In the genomic region with DNA sequence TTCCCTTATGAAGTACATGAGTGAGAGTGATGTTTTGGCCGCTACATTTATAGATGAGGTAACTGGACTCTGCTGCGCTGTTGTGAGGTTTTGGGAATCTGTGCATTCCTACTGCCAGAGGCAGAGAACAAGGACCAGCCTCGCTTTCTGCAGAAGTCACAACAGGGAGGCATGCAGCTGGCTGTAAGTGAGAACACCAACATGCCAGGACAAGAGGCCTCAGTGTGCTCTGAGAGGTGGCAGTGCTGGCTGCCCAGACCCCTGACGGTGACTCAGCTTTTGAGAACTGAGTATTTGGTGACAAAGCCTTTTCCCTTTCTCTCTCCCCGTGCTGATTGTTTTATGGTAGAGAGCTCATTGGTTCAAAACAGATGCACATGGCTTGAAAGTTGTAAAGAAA, we compare ENCODE assay signal across 8 mouse cellular contexts. TPM values are rescaled to one million over a fixed set of nuclear protein-coding genes. Genes with fewer than 3 reads are reported as not detected.
A peak's percentile ranks its signal among the peaks of the same experiment; 100 is the strongest.
DNase-seq lines count a peak whose midpoint lies in the region; ATAC-seq and TF ChIP-seq lines count a peak whose summit lies in the region.

No protein-coding gene starts in this region.

- peak overlapping the region; percentile 64; the same call in 1 of the 2 replicates for H3K4me2 ChIP-seq in kidney, postnatal 0 days (ENCODE audit: low read length)
- H3K4me2 ChIP-seq in forebrain, postnatal 0 days (ENCODE audit: low read depth) = peak overlapping the region; percentile 62
- peak overlapping the region; percentile 53; the same call in 1 of the 2 replicates for H3K4me2 ChIP-seq in midbrain, embryonic 13.5 days (replicated peaks)

- ATAC-seq in kidney, postnatal 0 days (replicated peaks; ENCODE audit: low FRiP score, low read depth) = no peak
- no peak for ATAC-seq in forebrain, postnatal 0 days
- no peak for ATAC-seq in midbrain, embryonic 13.5 days

- WGBS in kidney, postnatal 0 days = 40% methylated on average over 5 of the region's 5 CpGs
- 28% methylated on average over 5 of the region's 5 CpGs for WGBS in forebrain, postnatal 0 days
- 61% methylated on average over 5 of the region's 5 CpGs for WGBS in midbrain, embryonic 13.5 days

- peak overlapping the region; percentile 33; the same call in 1 of the 2 replicates for H3K27ac ChIP-seq in kidney, postnatal 0 days
- H3K27ac ChIP-seq in forebrain, postnatal 0 days (ENCODE audit: low read depth, low read length) = no peak overlapping the region
- peak overlapping the region; percentile 52; the same call in 1 of the 2 replicates for H3K27ac ChIP-seq in midbrain, embryonic 13.5 days

- no peaks in the 10 kb centered on the region for H3K36me3 ChIP-seq in kidney, postnatal 0 days (ENCODE audit: insufficient read depth, low read length)
- H3K36me3 ChIP-seq in forebrain, postnatal 0 days (ENCODE audit: insufficient read depth) = no peaks in the 10 kb centered on the region
- H3K36me3 ChIP-seq in midbrain, embryonic 13.5 days = no peaks in the 10 kb centered on the region

- no peak overlapping the region for H3K4me3 ChIP-seq in kidney, postnatal 0 days (replicated peaks; ENCODE audit: low read depth, low read length)
- H3K4me3 ChIP-seq in forebrain, postnatal 0 days (ENCODE audit: low read depth, low read length) = no peak overlapping the region
- no peak overlapping the region for H3K4me3 ChIP-seq in midbrain, embryonic 13.5 days (replicated peaks)

- DNase-seq in kidney, postnatal 0 days (ENCODE audit: low spot score) = peak; percentile 44
- DNase-seq in kidney, postnatal 10 days = no peak
- DNase-seq in embryo, embryonic 10.5 days (ENCODE audit: low spot score) = peak; percentile 36
- peak; percentile 22 for DNase-seq in forebrain, postnatal 0 days
- DNase-seq in ovary, postnatal 10 days (ENCODE audit: low spot score) = no peak
- no peak for DNase-seq in urinary bladder, adult 2 months (ENCODE audit: low spot score)
- no peak for DNase-seq in left cerebral cortex, adult 9 months (ENCODE audit: low spot score in 2 of 2)

- peaks cover 5% of the 10 kb centered on the region for H3K4me1 ChIP-seq in kidney, postnatal 0 days (replicated peaks; ENCODE audit: insufficient read depth, low read length)
- peaks cover 13% of the 10 kb centered on the region for H3K4me1 ChIP-seq in forebrain, postnatal 0 days (ENCODE audit: insufficient read depth)
- H3K4me1 ChIP-seq in midbrain, embryonic 13.5 days (replicated peaks) = peaks cover 53% of the 10 kb centered on the region

- no peak overlapping the region for H3K9ac ChIP-seq in kidney, postnatal 0 days (ENCODE audit: low read depth, low read length)
- H3K9ac ChIP-seq in forebrain, postnatal 0 days = no peak overlapping the region
- no peak overlapping the region for H3K9ac ChIP-seq in midbrain, embryonic 13.5 days (replicated peaks)

- H3K27me3 ChIP-seq in kidney, postnatal 0 days (ENCODE audit: insufficient read depth, low read length) = no peaks in the 10 kb centered on the region
- no peaks in the 10 kb centered on the region for H3K27me3 ChIP-seq in forebrain, postnatal 0 days (ENCODE audit: insufficient read depth, low read length)
- H3K27me3 ChIP-seq in midbrain, embryonic 13.5 days = no peaks in the 10 kb centered on the region

- H3K9me3 ChIP-seq in kidney, postnatal 0 days (replicated peaks; ENCODE audit: low read length) = no peaks in the 10 kb centered on the region
- no peaks in the 10 kb centered on the region for H3K9me3 ChIP-seq in forebrain, postnatal 0 days (ENCODE audit: low read length)
- no peaks in the 10 kb centered on the region for H3K9me3 ChIP-seq in midbrain, embryonic 13.5 days

- TF ChIP-seq CTCF in kidney, postnatal 0 days (IDR thresholded peaks at IDR 0.05; ENCODE audit: low read depth) = no peak
- TF ChIP-seq CTCF in forebrain, postnatal 0 days (IDR thresholded peaks at IDR 0.05; ENCODE audit: low read depth) = no peak

RNA-seq across cellular contexts. Expression of gene Scml4, which starts 4.5 kb away (rescaled TPM):
- 1.7 and 2.0 TPM in 2 replicates for polyA plus RNA-seq in kidney, postnatal 0 days (2015; fragmentation: Nextera tagmentation; extraction: Ambion mirVana)
- 16.2 and 37.7 TPM in 2 replicates for total RNA-seq in forebrain, postnatal 0 days (2014; rRNA removed)
- 3.6 and 8.5 TPM in 2 replicates for polyA plus RNA-seq in forebrain, postnatal 0 days (2015; fragmentation: Nextera tagmentation; extraction: Ambion mirVana)
- polyA plus RNA-seq in midbrain, embryonic 13.5 days (2015; fragmentation: Nextera tagmentation; extraction: Ambion mirVana) = 10.3 and 11.3 TPM in 2 replicates
- 0.73 and 1.1 TPM in 2 replicates for polyA plus RNA-seq in urinary bladder, adult 2 months (2012; rRNA removed)

Comparison
In these comparisons a context has a peak if more than half of its experiments do, and no peak if none do; other contexts are left out.
1. DNase-seq: peak in kidney, postnatal 0 days (single experiment), embryo, embryonic 10.5 days (single experiment) and forebrain, postnatal 0 days (single experiment); none in kidney, postnatal 10 days (single experiment), ovary, postnatal 10 days (single experiment), urinary bladder, adult 2 months (single experiment) and left cerebral cortex, adult 9 months (0 of 2).
2. Peak in every context shown above with its lines, with median percentiles within 50 percentile points of each other: H3K4me2 ChIP-seq.